Mouse (Mus musculus): ENCODE results near the gene Cep131. TPM values are rescaled to one million over a fixed set of nuclear protein-coding genes. Genes with fewer than 3 reads are reported as not detected.

The Cep131 gene
- total RNA-seq, 2 experiments from 2014 or later, result 11.6 to 12.6 TPM

DNA sequence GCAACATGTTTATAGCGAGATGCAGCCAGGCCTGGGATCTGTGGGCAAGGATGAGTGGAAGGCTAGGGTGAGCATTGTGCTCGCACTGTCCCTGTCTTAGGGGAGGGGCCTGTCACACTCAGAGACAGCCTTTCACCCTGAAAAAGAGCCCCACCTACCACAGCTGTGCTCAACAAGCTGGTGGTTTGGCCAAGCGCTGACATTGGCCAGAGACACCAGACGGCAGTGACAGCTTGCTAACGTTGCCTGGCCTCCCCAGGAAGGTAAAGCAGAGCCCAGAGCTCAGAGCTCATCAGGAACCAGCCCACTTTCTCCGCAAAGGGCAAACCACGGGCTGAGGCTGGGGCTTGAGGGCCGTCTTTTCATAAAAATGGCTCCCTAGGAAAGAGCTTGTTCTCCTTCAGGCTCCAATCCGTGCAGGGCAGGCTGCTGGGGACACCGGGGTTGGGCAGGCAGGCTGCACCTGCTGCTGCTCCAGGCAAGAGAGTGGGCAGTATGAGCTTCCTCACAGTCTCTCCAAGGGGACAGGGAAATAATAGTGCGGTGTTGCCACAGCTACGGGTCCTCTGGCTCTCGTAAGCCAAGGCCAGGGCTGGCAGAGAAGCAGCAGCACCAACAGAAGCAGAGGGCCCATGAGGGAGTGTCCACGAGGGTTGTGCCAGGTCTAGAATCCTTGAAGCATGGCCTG, 35.4 kb downstream of the Cep131 start:
- no peak for DNase-seq

- DNase-seq, result no peak
Observed at GRCm38 (mm10) chr11:120049067-120049466, 37.6 kb downstream of the Cep131 start.

DNA sequence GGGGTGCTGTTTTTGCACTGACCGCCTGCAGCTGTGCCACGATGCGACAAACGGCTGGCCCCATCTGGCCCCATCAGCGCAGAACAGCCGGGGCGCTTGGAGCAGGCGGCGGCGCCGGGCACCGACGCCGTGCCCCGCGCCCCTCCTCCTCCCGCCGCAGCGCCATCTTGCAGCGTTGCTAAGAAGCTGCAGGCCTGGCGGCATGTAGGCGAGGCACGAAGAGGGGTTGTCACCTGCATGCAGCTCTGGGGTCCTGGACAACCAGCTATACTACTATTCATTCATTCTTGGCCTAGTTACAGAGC, 38.4 kb downstream of the Cep131 start:
- DNase-seq, result no peak

GRCm38 (mm10) chr11:120047531-120048251, 38.9 kb downstream of the Cep131 start:
- DNase-seq, result no peak

GRCm38 (mm10) chr11:120046553-120047191, 40.0 kb downstream of the Cep131 start, which contains the start of gene Aatk:
Aatk (minus strand) TSS chr11:120047167.
- no peak for DNase-seq

DNA sequence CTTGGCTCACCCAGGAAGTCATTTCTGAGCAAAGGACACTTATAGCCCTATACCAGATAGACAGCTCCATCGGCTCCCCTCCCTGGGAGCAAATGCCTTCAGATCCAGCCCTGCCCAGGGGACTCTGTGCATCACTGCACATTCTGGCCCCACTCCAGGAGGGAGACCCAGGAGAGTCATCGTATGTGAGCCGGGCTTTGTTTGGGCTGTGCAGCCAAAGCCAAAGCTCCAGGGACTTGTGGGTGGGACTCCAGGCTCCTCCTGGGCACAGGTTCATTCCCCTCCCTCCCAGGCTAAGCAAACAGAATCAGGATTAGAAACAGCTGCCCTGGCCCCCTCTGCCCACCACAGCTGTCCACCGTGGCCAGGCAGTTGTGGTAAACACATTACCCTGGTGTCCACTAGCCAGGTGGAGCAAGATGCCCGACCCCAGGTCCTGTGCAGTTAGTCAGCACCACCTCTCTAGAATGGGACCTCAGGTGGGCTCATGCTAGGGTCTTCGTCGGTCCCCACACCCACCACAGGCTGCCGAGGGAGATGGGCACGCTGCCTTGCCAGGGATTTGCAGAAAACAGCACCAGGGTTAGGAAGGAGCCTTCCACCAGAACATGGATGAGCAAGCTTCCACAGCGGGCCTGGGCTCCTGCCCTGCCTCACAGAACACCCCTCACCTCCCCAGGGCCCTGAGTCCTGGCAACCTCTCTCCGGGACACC, 40.6 kb downstream of the Cep131 start:
- peak; percentile 45 for DNase-seq

GRCm38 (mm10) chr11:120045341-120045740, 41.3 kb downstream of the Cep131 start:
- no peak for DNase-seq

GRCm38 (mm10) chr11:120042141-120042838, 44.3 kb downstream of the Cep131 start:
- no peak for DNase-seq

- peak; percentile 78 for DNase-seq
Observed at GRCm38 (mm10) chr11:120041191-120042123, 45.2 kb downstream of the Cep131 start.

DNA sequence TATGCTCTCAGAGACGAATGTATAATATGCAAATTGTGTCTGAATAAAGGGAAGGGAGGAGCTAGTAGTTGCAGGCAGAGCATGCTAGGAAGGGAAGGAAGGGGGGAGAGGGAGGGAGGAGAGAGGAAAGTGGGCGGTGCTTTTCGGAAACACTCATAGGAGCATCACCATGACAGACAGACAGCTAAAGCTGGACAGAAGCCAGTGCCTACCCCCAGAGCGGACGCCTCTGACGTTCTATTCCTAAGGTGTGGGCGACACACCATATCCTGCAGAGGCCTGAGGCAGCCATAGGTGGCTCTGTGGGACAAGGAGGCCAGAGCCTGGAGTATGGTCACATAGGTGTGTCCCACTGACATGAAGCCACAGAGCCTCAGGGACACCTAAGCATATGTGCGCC, 46.2 kb downstream of the Cep131 start:
- no peak for DNase-seq

- DNase-seq, result peak; percentile 59
Observed at GRCm38 (mm10) chr11:120039581-120039980, 47.0 kb downstream of the Cep131 start.

- no peak for DNase-seq
Observed at GRCm38 (mm10) chr11:120034762-120035161, 51.9 kb downstream of the Cep131 start.

DNA sequence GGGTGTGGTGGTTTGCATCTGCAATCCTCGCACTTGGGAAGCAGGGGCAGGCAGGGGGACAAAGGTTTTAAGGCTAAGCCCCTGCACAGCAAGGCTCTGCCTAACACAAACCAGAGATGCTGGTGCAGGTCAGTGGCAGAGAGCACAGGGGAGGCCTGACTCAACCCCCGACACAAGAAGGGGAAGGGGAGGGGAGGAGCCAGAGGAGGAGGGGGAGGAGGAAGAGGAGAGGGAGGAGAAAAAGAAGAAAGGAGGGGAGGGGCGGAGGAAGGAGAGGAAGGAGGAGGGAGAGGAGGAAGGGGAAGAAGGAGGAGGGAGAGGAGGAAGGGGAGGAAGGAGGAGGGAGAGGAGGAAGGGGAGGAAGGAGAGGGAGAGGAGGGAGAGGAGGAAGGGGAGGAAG, 52.3 kb downstream of the Cep131 start:
- DNase-seq, result no peak

DNA sequence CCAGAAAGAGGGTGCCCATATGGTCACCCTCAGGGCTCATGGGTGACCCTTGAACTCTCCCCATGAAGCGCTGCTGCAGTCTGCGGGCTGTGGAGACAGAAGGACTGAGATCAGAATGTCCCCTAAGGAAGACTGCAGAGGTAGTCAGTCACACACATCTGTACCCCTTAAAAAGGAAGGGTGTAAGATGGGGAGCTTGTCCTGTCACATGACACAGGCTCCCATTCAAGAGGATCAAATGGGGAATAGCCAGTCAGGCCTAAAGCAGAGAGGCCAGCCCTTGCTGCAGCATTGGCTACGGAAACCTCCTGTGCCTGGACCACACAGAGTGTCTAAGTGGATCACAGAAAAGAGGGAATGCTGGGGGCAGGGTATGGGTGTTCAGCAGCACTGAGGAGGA, 53.2 kb downstream of the Cep131 start:
- no peak for DNase-seq

DNA sequence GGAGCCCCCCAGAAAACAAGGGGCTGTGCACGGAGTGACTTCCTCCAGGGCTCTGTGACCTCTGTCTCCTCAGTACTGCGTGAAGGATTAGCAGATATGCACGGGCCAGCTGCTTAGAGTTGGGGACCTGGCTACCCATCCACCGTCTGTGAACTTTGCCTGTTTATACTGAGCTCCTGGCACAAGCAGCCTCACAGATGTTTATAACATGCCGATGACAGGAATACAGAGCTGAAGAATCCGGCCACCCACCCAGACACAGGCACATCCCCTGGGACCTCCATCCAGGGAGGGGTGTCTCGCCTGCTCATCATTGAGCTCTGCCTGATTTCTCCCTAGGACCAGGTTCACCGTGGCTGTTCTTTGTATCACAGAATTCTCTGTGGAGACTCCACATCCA, 54.6 kb downstream of the Cep131 start:
- no peak for DNase-seq

GRCm38 (mm10) chr11:120030145-120030901, 56.3 kb downstream of the Cep131 start:
- peak; percentile 81 for DNase-seq

- DNase-seq, result peak; percentile 58
Observed at GRCm38 (mm10) chr11:120029431-120030144, 57.0 kb downstream of the Cep131 start.

DNA sequence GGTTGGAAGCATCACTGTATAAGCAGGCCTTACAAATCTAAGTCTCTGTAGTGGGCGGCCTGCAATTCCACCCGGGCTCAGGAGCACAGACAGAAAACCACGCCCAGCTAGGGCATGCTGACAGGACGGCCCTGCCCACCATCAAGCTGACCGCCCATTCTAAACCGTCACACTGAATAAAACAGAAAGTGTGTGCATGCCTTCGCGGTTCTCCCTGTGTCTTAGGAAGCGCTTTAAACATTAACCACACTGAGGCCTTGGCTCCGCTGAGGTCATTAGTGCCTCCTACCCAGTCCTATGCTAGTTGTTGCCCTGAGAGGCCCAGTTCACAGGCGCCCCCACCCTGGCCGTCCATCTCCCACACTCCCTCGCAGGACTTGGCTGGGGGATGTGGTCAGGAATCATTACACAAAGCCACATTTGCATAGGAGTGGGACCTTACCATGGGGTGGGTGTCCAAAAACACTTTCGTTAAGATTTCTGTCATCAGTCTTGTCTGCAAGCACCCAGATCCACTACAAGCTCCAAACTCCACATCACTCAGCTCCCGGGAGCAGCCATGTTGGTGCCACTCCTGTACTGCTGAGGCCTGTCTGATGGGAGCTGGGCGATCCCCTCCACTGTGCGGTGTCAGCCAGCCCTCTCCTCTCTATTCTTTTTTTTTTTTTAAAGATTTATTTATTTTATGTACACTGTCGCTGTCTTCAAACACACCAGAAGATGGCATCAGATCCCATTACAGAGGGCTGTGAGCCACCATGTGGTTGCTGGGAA, 58.1 kb downstream of the Cep131 start:
- no peak for DNase-seq

GRCm38 (mm10) chr11:120026941-120027340, 59.7 kb downstream of the Cep131 start:
- DNase-seq, result no peak
